Mouse (Mus musculus) lung, adult 2 months (tissue): ENCODE results near the gene Phykpl.

Experiments
- CTCF ChIP-seq: fragments of 200-500 bp; IDR thresholded peaks from 2 replicates; pipeline ENCODE4 v1.5.1; 2011; ENCODE audit warnings: mild to moderate bottlenecking, low read length, control low read depth; ENCODE audit not compliant: insufficient read depth
- POLR2A ChIP-seq: fragments of 200-500 bp; IDR thresholded peaks from 2 replicates; pipeline ENCODE4 v1.6.1; 2011; ENCODE audit warnings: low read depth, mild to moderate bottlenecking, control low read depth, low read length, borderline replicate concordance; ENCODE audit errors: extremely low read depth

DNA sequence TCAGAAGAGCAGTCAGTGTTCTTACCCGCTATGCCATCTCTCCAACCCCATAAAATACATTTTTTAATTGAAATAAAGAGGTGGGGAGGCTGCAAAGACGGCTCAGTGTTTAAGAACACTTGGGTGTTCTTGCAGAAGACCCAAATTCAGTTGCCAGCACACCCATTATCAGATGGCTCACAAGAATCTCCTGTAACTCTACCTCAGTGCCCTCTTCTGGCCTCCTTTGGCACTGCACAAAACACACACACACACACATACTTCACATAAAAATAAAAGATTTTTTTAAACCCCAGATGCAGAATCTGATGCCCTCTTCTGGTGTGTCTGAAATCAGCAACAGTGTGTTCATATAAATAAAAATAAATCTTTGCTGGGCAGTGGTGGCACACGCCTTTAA, 4.3 kb downstream of the Phykpl start:
- TF ChIP-seq POLR2A, result no peak
- no peak for TF ChIP-seq CTCF
